Comparison of ENCODE assay signal across 8 mouse cellular contexts in genomic region chr3:57204066-57204723, GRCm38 (mm10).
A peak's percentile ranks its signal among the peaks of the same experiment; 100 is the strongest.
DNase-seq lines count a peak whose midpoint lies in the region; ATAC-seq lines count a peak whose summit lies in the region.

No protein-coding gene starts in this region.

- 22% methylated on average over 3 of the region's 3 CpGs for WGBS in heart, embryonic 12.5 days
- 25% methylated on average over 3 of the region's 3 CpGs for WGBS in neural tube, embryonic 15.5 days

- no peaks in the 10 kb centered on the region for H3K4me1 ChIP-seq in heart, embryonic 12.5 days (replicated peaks)
- H3K4me1 ChIP-seq in neural tube, embryonic 15.5 days, result no peaks in the 10 kb centered on the region

- H3K9me3 ChIP-seq in heart, embryonic 12.5 days (replicated peaks), result no peaks in the 10 kb centered on the region
- no peaks in the 10 kb centered on the region for H3K9me3 ChIP-seq in neural tube, embryonic 15.5 days (replicated peaks)

- no peak overlapping the region for H3K9ac ChIP-seq in heart, embryonic 12.5 days
- H3K9ac ChIP-seq in neural tube, embryonic 15.5 days (replicated peaks), result no peak overlapping the region

- DNase-seq in heart, postnatal 10 days, result peak; percentile 43 to 77
- peak; percentile 73 for DNase-seq in MN1 (ENCODE audit: low spot score)
- peak; percentile 79 to 81 for DNase-seq in cerebellum, postnatal 14 days
- DNase-seq in left cerebral cortex, adult 9 months (ENCODE audit: low spot score in 2 of 2), result peak; percentile 19 to 68
- no peak for DNase-seq in natural killer cell, adult 2 months (ENCODE audit: low spot score in 2 of 2)

- no peak overlapping the region for H3K27ac ChIP-seq in heart, embryonic 12.5 days (ENCODE audit: poor library complexity, severe bottlenecking)
- H3K27ac ChIP-seq in neural tube, embryonic 15.5 days (replicated peaks), result no peak overlapping the region

- intact Hi-C loops in heart, postnatal 10 days (cut with DNase I), result loop anchor here (1.0 to 10.0 kb wide), 5 partner anchors 1122 to 1832 kb away; no protein-coding TSS in a partner anchor

- no peak overlapping the region for H3K4me2 ChIP-seq in heart, embryonic 12.5 days
- no peak overlapping the region for H3K4me2 ChIP-seq in neural tube, embryonic 15.5 days

- H3K4me3 ChIP-seq in heart, embryonic 12.5 days, result no peak overlapping the region
- no peak overlapping the region for H3K4me3 ChIP-seq in neural tube, embryonic 15.5 days (replicated peaks)

- ATAC-seq in heart, embryonic 12.5 days (ENCODE audit: insufficient number of reproducible peaks, low FRiP score), result no peak
- ATAC-seq in hematopoietic stem cell, adult 5-6 weeks (replicated peaks in 1 of 2; ENCODE audit: insufficient read depth in 1 of 2, low FRiP score in 2 of 2, low TSS enrichment in 1 of 2, low read depth in 1 of 2, poor library complexity in 2 of 2, severe bottlenecking in 2 of 2), result peak; percentile 53 to 58; a peak in 2 of 4 replicates
- ATAC-seq in neural tube, embryonic 15.5 days (ENCODE audit: low FRiP score), result peak; percentile 66; the same call in 1 of the 2 replicates

- H3K36me3 ChIP-seq in heart, embryonic 12.5 days, result no peaks in the 10 kb centered on the region
- H3K36me3 ChIP-seq in neural tube, embryonic 15.5 days, result no peaks in the 10 kb centered on the region

- no peaks in the 10 kb centered on the region for H3K27me3 ChIP-seq in heart, embryonic 12.5 days (replicated peaks)
- H3K27me3 ChIP-seq in neural tube, embryonic 15.5 days (replicated peaks), result no peaks in the 10 kb centered on the region

Comparison
In these comparisons a context has a peak if more than half of its experiments do, and no peak if none do; other contexts are left out.
1. DNase-seq: peak in heart, postnatal 10 days (2 of 2), MN1 (single experiment), cerebellum, postnatal 14 days (2 of 2) and left cerebral cortex, adult 9 months (2 of 2); none in natural killer cell, adult 2 months (0 of 2).